Mouse (Mus musculus) Patski (cell line): ENCODE results near the gene Tnfsf15. TPM values are rescaled to one million over a fixed set of nuclear protein-coding genes. Genes with fewer than 3 reads are reported as not detected.
A peak's percentile ranks its signal among the peaks of the same experiment; 100 is the strongest.

Experiments
- ATAC-seq: fragments of 100-300 bp; one replicate; pipeline ENCODE4 v1.8.0; 2021
- CTCF ChIA-PET: fragments of 350-600 bp; sonication (Branson Sonifier 250); formaldehyde crosslinking; loops from one replicate; lab custom pipeline; 2022; ENCODE audit warnings: inconsistent platforms; lab: Charles Lee
- POLR2A ChIA-PET: fragments of 350-600 bp; sonication (Branson Sonifier 250); formaldehyde crosslinking; loops from one replicate; lab custom pipeline; 2022; ENCODE audit warnings: antibody characterized with exemption, inconsistent platforms; lab: Charles Lee
- DNase-seq: peaks from one replicate; pipeline ENCODE4 v3.0.0-alpha.2; 2011; ENCODE audit warnings: low read depth, low spot score
- H3K27me3 ChIP-seq: fragments of 371-371 bp; one replicate; pipeline ENCODE4 v1.5.1; 2021
- CTCF ChIP-seq: fragments of 100-300 bp; IDR thresholded peaks from one replicate; pipeline ENCODE4 v1.5.1; 2021
- in situ Hi-C: fragments of 300-500 bp; cut with MboI; formaldehyde crosslinking; loops from 3 replicates; pipeline ENCODE4 v1.11.1; 2018; ENCODE audit warnings: low pct_unique_long_range_greater_than_20kb, mixed read lengths
- polyA plus RNA-seq: library from polyadenylated mRNA; unstranded; gene quantifications from one replicate; pipeline ENCODE4 v1.2.3, GENCODE M21; 2021

Gene Tnfsf15
- 0.03 TPM for polyA plus RNA-seq

- DNase-seq (no peak), ATAC-seq (no peak)
- no peaks in the 10 kb centered on the region for H3K27me3 ChIP-seq
- CTCF ChIA-PET, result no interaction called here
- no peak for TF ChIP-seq CTCF
- in situ Hi-C loops, result no loop called here
- POLR2A ChIA-PET, result interaction anchor here (0.8 kb wide), 1 partner anchor 246 kb away, joined by 3 read pairs; no protein-coding TSS in a partner anchor
These were observed at the start of gene Tnfsf15 for GRCm38 (mm10) chr4:63744693-63745171. TSS of gene Tnfsf15 (minus strand) at chr4:63745113.

- no peak for ATAC-seq
- CTCF ChIA-PET, result interaction anchor here (0.9 kb wide), 1 partner anchor 20 kb away, joined by 3 read pairs; no protein-coding TSS in a partner anchor
- POLR2A ChIA-PET, result no interaction called here
- no peak for TF ChIP-seq CTCF
- in situ Hi-C loops, result no loop called here
- no peaks in the 10 kb centered on the region for H3K27me3 ChIP-seq
- no peak for DNase-seq
These were observed 47.4 kb upstream of the Tnfsf15 start for GRCm38 (mm10) chr4:63792328-63792727.

GRCm38 (mm10) chr4:63785466-63785865 is 40.6 kb upstream of the Tnfsf15 start:
- POLR2A ChIA-PET, result no interaction called here
- CTCF ChIA-PET, result no interaction called here
- DNase-seq (no peak), ATAC-seq (peak; percentile 35)
- no peak for TF ChIP-seq CTCF
- no peaks in the 10 kb centered on the region for H3K27me3 ChIP-seq
- in situ Hi-C loops, result no loop called here

GRCm38 (mm10) chr4:63783826-63784225 is 38.9 kb upstream of the Tnfsf15 start:
- ATAC-seq, result no peak
- TF ChIP-seq CTCF, result no peak
- POLR2A ChIA-PET, result no interaction called here
- in situ Hi-C loops, result no loop called here
- H3K27me3 ChIP-seq, result no peaks in the 10 kb centered on the region
- CTCF ChIA-PET, result interaction anchor here (0.7 to 1.6 kb wide), 3 partner anchors 22 to 97 kb away, joined by 3 to 8 read pairs (median 3); no protein-coding TSS in a partner anchor
- no peak for DNase-seq

- ATAC-seq (no peak), DNase-seq (no peak)
- CTCF ChIA-PET, result interaction anchor here (0.7 to 1.6 kb wide), 5 partner anchors 9 to 97 kb away, joined by 3 to 8 read pairs (median 3); no protein-coding TSS in a partner anchor
- TF ChIP-seq CTCF, result peak; percentile 38
- in situ Hi-C loops, result no loop called here
- no peaks in the 10 kb centered on the region for H3K27me3 ChIP-seq
- POLR2A ChIA-PET, result no interaction called here
These were observed 38.2 kb upstream of the Tnfsf15 start for GRCm38 (mm10) chr4:63782970-63783613.

GRCm38 (mm10) chr4:63777223-63777622 is 32.3 kb upstream of the Tnfsf15 start:
- ATAC-seq (no peak), DNase-seq (no peak)
- H3K27me3 ChIP-seq, result no peaks in the 10 kb centered on the region
- POLR2A ChIA-PET, result no interaction called here
- no peak for TF ChIP-seq CTCF
- in situ Hi-C loops, result no loop called here
- CTCF ChIA-PET, result no interaction called here

GRCm38 (mm10) chr4:63773306-63774090 is 28.6 kb upstream of the Tnfsf15 start:
- ATAC-seq, result no peak
- ChIA-PET CTCF (no interaction called here), POLR2A (no interaction called here)
- no peak for TF ChIP-seq CTCF
- in situ Hi-C loops, result no loop called here
- no peaks in the 10 kb centered on the region for H3K27me3 ChIP-seq
- DNase-seq, result no peak

GRCm38 (mm10) chr4:63772514-63772913 is 27.6 kb upstream of the Tnfsf15 start:
- DNase-seq (no peak), ATAC-seq (no peak)
- in situ Hi-C loops, result no loop called here
- CTCF ChIA-PET, result interaction anchor here (0.8 to 1.7 kb wide), 2 partner anchors 20 to 68 kb away, joined by 3 read pairs; no protein-coding TSS in a partner anchor
- POLR2A ChIA-PET, result interaction anchor here (0.6 kb wide), 1 partner anchor 68 kb away, joined by 3 read pairs; no protein-coding TSS in a partner anchor
- TF ChIP-seq CTCF, result no peak
- H3K27me3 ChIP-seq, result no peaks in the 10 kb centered on the region

- DNase-seq (no peak), ATAC-seq (peak; percentile 89)
- CTCF ChIA-PET, result interaction anchor here (1.7 kb wide), 1 partner anchor 67 kb away, joined by 3 read pairs; no protein-coding TSS in a partner anchor
- H3K27me3 ChIP-seq, result no peaks in the 10 kb centered on the region
- in situ Hi-C loops, result no loop called here
- POLR2A ChIA-PET, result interaction anchor here (1.0 kb wide), 1 partner anchor 66 kb away, joined by 6 read pairs; no protein-coding TSS in a partner anchor
- TF ChIP-seq CTCF, result no peak
These were observed 26.4 kb upstream of the Tnfsf15 start for GRCm38 (mm10) chr4:63771291-63771690.

GRCm38 (mm10) chr4:63769161-63769560 is 24.2 kb upstream of the Tnfsf15 start:
- ChIA-PET POLR2A (no interaction called here), CTCF (no interaction called here)
- DNase-seq, result no peak
- no peaks in the 10 kb centered on the region for H3K27me3 ChIP-seq
- ATAC-seq, result no peak
- no peak for TF ChIP-seq CTCF
- in situ Hi-C loops, result no loop called here
